Mouse (Mus musculus): ENCODE data around the gene Wbp4.
"Not testable (repeated sequence)": the region's sequence is repeated elsewhere in the genome, so short reads cannot be mapped to it uniquely, and the experiment has no call there.

The Wbp4 gene

DNA sequence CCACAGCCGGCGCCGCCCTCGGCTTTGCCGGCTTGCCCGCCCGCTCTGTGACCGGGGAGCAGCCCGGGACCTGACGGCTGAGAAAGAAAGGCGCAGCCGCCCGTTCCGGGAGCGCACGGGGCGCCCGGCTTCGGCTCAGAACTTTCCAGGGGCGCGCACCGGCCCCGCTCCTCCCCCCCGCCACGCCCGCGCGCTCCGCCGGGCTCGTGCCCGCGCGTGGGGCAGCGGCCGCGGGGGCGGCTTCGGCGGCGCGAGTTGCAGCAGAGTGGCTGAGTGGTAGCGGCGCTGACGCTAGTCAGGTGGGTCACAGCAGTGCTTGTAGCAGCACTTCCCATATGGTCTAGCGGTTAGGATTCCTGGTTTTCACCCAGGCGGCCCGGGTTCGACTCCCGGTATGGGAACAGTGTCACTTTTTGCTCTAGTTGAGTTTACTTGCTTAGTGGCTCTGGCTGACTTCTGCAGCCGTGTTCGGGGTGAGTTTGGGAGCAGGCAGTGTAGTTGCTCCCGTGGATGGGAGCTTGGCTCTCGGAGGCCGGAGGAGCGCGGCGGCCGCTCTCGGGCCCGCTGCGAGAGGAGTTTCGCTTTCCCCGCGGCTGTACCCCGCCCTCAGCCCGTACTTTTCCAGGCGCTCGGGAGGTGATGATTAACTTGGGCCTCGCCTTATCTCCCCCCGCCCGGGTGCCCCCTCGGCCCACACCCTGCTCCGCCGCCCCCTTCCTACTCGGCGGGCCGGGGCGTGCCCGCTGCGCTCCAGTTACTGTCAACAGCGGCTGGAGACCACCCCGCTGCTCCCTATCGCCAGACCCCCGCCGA is at the start of gene Wbp4:
Gene Wbp4, minus strand, starts transcription at position 182 of the 813 bp plus-strand sequence.
- DNase-seq (ENCODE audit: low spot score in 2 of 2), result peak; percentile 92 to 97

DNA sequence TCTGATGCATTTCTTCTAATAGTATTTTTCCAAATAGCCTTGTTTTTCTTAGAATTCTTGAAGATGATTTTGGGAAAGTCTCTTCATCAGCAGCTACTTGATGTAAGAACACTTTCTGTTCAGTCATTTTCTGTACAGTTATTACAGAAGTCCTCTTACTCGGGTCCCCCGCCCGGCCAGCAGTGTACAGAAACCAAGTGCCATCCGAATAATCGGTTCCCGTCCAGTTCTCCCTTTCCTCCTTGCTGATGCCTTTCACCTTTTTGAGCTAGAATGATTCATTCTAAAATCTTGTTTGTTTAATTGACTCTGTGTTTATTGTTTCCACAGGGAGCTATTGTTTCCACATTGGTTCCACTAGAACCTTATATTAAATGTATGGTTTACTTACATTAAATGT is 49.4 kb upstream of the Wbp4 start:
- no peak for DNase-seq (ENCODE audit: low spot score in 2 of 2)

DNA sequence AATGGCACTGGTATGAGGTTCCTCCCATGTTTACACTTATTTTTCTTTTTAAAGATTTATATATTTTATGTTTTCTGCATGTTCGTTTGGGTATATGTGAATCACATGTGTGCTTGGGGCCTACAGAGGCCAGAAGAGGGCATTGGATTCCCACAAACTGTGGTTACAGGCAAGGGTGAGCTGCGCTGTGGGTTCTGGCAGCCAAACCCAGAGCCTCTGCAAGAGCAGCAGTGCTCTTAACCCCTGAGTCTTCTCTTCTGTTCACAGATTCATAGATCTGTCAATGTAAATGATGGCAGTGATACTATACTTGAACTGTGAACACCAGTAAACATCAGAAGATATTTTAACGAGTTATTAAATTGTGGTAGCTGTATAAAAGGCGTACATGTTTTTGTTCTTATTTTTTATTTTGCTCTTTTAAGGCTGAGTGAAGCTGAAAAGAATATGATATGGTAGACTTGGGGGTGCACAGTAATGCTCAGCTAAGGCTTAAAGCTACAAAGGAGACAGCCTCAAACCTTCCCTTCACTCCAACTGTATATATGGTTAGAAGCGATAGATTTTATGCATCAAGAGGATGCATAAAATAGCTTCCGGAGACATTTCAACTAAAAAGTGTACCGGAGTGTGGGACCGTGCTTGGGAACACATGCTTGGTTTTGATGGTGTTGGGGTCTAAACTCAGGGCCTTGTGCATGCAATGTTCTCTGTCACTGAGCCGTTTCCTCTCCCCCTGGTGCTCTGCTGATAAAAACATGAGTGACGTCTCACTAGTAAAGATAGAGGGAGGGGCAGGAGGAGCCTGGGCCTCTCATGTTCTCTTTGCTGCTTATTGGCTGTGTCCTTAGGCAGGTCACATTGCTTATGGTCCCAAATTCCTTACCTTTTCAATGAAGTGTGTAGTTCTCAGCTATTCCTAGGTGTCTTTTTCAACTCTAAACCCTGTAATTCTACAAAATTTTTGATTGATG is 48.5 kb upstream of the Wbp4 start:
- DNase-seq (ENCODE audit: low spot score in 2 of 2), result no peak

DNA sequence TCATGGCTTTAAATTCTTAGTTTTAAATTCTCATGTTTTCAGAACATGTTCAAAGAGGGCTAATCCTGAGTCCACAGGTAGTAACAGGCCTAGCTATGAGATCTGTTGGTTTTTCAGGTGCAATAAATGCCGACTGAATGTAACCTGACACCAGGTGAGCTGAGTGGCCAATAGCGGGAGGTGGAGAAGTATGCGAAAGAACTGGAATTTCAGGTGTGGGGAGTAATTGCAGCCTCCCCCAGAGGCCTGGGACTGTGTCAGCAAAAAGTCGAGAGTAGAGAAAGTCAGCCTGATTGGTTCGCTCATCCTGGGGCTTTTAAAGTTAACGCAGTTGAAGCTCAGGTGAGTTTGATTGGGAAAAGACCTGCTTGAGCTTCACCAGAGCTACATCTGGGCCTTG is 46.4 kb upstream of the Wbp4 start:
- DNase-seq (ENCODE audit: low spot score in 2 of 2), result no peak

DNA sequence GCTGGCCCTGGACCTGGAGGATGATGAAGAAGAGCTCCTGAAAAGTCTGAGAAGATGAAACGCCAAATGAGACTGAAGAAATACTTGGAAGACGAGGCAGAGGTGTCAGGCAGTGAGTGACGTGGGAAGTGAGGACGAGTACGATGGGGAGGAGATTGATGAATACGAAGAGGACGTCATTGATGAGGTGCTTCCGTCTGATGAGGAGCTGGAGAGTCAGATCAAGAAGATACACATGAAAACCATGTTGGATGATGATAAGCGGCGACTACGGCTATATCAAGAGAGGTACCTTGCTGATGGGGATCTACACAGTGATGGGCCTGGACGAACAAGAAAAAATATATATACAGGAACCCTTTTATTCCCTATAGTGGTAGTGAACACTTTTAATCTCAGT is 44.8 kb upstream of the Wbp4 start:
- DNase-seq (ENCODE audit: low spot score in 2 of 2), result not testable (repeated sequence)

DNA sequence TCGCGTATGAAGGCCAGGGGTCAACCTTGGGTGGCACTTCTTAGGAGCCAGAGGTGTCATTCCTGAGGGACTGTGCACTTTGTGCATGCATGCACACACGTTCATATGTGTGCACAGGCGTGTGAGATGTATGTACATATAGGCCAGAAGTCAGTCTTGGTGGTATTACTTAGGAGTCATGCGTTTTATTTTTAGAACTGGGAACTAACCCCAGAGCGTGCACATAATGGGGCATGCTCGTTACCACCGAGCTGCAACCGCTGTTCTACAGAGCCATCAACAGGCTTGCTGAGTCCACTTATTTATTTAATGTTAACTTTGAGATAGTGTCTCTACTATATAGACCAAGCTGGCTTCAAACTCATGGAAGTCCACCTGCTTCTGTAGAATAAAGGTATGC is 41.1 kb upstream of the Wbp4 start:
- DNase-seq (ENCODE audit: low spot score in 2 of 2), result no peak

DNA sequence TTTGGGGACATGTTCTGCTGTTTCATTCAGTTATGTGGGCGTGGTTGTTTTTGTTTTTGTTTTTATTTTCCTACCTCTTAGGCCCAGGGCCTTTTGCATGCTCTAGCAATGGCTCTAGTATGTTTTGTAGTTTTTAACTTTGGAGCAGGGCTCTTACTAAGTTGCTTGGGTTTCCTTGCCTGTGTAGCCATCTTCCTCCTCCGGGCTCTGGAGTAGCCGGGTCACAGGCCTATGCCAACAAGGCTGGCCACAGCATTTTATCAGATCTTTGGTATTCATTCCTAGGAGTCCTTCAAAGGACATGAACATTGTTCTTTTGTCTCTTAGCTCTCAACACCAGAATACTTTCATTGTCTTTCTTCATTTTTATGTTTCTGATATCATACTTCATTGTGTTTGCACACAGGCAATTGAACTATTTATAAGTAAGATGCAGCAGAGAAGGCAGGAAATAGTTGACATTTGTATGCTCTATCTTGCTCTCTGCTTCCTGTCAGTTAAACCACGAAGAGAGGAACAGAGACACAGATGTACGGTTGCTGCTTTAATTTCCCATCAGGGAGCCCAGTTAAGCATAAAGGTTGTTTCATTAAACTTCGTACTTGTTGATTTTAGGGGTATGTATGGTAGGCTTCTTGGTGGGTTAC is 40.3 kb upstream of the Wbp4 start:
- no peak for DNase-seq (ENCODE audit: low spot score in 2 of 2)

DNA sequence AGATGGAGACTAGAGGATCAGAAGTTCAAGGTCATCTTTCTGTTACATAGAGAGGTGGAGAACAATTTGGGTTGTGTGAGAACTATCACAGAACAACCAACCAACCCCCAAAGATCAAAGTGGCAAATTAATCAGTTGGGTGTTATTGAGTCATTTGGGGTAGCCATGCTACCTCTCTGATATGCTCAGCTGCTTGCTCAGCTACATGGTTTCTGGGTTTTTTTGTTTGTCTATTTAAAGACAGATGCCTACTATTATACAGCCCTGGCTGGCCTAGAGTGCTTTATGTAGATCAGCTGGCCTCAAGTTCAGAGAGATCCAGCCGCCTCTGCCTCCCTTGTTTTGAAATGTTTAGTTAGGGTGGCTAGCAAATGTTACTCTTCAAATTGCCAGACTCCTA is 39.7 kb upstream of the Wbp4 start:
- DNase-seq (ENCODE audit: low spot score in 2 of 2), result no peak

DNA sequence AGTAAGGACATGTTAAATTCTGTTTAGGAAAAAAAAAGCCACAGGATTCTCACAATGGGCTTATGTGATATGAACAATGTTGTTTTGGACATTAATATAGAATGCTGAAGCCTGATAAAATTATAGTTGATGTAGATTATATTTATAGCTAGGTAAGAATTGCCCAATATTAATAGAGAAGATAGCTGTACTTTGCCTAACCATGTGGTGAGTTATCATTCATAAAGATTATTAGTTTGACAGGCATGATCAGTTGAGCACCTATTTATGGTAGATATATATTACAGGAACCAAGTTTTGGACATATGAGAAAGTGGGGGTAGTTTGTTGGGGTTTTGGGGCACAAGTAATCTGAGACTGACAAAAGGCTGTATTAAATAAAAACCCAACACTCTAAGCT is 39.3 kb upstream of the Wbp4 start:
- DNase-seq (ENCODE audit: low spot score in 2 of 2), result no peak

DNA sequence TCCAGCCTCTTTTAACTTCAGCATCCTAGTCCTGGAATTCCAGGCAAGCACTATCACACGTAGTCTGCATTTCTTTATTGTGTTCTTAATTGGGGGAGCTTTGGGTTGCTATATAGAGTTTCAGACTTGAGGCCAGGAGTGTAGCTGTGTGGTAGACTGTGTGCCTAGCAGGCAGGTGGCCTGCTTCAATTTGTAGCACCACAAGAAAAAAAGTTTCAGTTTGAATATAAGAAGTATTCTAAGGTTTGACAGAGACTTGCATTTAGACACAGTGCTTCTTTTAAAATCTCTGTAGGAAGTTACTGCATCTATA is 38.3 kb upstream of the Wbp4 start:
- DNase-seq (ENCODE audit: low spot score in 2 of 2), result no peak

DNA sequence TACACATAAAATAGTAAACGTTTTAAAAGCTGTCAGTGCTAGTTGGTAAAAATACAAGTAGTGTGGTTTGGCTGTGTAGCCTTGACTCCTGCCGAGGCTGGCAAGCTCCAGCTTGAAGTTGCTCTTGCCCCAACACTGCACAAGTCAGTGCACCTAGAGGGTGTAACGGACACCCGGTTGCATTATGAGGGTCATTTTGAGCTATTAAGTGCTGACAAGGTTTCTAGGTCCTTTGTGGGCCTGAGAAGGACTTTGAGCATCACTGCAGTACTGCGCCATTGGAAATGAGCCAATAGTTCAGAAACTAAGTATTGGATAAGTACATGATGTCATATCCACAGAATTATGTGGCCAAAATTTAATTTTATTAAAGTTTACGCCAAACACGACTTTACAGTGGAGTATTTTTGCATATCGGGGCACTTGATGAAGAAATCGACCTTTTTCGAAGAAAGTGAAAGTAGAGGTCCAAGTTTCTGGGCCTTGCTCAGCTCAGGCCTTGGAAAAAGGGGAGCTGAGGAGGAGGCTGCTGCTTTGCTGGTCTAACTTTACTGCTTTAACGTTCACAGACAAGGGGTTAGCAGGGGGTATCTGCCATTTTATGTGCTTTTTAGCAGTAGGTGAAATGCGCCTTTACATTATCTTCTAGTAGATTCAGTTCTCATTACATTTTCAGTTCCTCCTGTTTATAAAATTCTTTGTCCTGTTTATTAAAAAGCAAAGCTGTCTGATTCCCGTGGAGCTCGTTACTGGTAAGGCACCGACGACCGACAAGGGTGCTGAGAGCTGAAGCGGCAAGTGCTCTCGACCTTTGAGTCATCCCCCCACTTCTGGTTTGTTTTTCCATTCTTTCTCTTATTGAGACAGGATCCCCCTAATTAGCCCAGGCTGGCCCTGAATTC is 37.7 kb upstream of the Wbp4 start:
- DNase-seq (ENCODE audit: low spot score in 2 of 2), result no peak

DNA sequence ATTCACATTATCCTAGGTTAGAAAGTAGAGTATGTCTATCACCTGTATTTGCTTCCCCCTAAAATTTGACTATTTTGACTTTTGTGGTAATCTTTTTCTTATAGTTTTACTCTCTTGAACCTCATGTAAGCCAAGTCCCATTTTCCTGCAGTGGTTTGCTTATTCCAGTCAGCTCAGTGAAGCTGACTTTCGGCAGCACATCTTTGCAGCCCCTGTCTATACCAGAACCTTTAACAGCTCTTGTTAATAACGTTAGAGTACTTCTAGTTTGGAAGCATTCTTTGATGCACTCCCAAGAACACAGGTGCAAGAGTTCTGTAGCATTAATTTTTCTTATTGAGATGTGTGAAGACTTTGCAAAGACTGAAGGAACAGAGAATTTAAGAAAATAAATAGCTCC is 36.8 kb upstream of the Wbp4 start:
- no peak for DNase-seq (ENCODE audit: low spot score in 2 of 2)

DNA sequence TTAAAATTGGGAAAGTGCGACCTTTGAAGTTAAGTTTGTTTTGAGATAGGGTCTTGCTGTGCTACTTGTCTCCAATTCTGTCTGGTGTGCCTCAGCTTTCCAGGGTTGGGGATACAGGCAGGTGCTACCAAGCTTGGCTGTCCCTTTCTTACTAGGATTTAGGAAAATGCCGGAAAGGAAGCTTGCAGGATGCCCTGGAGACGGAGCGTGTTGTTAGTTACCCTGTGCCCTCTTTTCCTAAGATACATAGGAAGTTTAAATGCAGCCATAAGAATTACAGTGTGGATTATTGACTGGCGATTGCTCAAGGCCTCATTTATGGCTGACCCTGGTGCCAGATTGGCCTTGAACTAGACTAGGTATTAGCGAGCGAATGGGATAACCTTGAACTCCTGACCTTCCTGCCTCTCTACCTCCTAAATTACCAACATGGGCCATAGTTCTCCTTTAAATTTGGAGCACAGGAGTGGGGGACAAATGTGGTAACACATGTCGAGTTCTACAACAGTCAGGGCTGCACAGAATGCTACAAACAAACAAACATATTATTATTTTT is 35.9 kb upstream of the Wbp4 start:
- no peak for DNase-seq (ENCODE audit: low spot score in 2 of 2)

DNA sequence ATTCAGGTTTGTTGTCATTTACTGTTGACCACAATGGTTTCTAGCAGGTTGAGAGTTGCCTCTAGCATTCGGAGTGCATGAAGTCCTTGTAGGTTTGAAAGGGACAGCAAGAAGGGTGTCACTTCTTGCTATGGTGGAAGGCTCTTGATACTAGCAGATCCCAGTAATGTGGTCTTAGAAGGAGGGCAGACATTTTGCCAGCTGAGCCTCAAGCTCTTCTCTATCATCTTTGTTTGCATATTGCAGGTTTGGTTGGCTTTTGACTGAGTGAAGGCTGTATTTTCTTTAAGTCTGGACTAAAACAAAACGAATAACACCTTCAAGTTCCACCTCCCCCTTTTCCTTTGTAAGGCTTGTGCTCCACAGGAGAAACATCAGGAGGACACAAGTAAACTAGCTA is 35.4 kb upstream of the Wbp4 start:
- DNase-seq (ENCODE audit: low spot score in 2 of 2), result no peak

DNA sequence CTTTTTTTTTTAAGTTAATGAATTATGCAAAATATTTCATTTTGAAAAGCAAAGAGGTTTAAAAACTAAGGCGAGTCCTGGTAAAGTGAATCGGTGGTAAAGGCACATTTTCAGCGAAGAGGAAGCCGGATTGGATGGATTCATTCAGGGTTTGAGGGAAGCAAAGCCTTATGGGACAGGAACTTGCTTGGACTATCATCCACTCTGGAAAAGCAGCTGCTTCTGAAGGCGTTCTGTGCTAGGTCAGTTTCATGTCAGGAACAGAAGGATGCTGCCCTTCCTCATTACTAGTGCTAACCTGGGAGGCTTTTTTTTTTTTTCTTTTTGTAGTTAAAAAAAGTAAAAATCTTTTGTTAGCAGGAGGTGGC is 34.9 kb upstream of the Wbp4 start:
- DNase-seq (ENCODE audit: low spot score in 2 of 2), result no peak

DNA sequence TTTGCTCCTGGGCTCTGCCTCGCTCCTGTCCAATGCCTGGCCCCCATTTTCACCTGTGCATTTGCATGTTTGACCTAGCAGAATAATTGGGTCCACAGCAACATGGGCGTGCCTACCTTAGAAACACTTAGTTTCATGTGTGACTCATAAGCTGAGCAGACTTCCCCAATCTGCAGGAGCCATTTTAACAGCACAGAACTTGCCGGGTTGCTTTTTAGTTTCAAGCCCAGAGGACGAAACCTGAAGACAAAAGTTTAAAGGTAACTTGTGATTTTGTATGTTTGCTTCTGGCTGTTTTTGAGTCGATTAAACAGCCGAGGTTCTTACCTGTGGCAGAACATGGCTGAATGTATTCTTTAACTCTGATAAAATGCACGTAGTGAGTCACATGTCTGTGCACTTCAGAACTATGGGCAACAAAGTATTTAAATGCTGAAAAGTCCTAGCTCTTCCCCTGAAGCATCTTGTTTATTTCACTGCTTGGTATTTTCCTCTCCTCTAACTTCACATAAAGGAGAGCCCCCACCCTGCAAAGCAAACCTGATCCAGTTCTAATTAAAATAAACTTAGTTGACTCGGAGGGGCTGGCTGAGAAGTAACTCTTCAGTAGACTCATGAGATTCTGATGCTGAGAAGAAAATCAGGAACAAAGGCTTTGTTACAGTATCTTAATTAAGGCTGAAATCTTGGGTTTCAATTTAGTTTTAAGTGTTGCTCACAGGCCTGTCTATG is 34.4 kb upstream of the Wbp4 start:
- DNase-seq (ENCODE audit: low spot score in 2 of 2), result no peak

DNA sequence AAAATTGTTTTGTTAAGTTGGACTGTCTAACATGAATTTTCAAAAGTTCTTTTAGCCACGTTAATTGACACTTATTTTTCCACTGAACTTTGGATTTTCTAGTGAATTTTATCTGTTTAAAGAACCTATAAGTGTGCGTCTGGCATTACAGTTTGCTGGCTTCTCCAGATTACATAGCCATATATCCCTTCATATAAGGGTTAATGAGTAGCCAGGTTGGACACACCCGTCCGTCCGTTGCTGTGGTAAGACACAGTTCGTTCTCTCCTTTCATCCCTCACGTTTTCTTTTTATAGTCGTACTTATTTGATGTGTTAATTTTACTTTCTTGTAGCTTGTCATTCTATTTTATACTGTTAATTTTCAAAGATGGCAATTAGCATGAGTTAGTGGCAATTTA is 33.8 kb upstream of the Wbp4 start:
- no peak for DNase-seq (ENCODE audit: low spot score in 2 of 2)

DNA sequence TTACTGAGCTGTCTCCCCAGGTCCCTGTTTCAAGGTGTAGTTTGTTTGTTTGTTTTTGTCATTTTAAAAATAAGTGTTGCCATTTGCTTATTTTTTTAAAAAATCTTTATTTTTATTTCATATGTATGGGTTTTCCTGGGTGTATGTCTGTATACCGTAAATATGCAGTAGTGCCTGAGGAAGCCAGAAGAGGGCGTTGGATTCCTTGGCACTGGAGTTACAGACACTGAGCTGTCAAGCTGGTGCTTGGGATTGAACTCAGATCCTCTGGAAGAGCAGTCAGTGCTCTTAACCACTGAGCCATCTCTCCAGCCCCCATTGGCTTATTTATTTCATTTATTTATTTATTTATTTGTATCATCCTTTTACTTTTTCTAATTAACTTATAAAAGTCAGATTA is 32.6 kb upstream of the Wbp4 start:
- no peak for DNase-seq (ENCODE audit: low spot score in 2 of 2)

DNA sequence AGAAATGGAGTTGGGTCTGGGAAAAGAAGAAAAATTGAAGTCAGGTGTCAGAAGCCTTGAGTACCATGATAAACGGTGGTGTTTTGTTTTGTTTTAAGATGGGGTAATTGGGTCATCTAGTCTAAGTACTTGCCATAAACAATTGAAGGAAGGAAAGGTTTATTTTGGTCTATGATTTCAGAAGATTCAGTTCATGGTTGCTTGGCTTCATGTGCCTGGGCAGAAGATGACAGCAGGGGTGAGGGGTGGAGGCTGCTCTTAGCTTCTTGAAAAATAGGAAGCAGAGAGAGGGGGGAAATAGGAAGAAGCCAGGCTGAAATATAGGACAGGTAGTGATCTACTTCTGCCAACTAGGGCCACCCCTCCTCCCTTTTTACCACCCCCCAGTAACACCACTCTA is 30.2 kb upstream of the Wbp4 start:
- DNase-seq (ENCODE audit: low spot score in 2 of 2), result no peak

DNA sequence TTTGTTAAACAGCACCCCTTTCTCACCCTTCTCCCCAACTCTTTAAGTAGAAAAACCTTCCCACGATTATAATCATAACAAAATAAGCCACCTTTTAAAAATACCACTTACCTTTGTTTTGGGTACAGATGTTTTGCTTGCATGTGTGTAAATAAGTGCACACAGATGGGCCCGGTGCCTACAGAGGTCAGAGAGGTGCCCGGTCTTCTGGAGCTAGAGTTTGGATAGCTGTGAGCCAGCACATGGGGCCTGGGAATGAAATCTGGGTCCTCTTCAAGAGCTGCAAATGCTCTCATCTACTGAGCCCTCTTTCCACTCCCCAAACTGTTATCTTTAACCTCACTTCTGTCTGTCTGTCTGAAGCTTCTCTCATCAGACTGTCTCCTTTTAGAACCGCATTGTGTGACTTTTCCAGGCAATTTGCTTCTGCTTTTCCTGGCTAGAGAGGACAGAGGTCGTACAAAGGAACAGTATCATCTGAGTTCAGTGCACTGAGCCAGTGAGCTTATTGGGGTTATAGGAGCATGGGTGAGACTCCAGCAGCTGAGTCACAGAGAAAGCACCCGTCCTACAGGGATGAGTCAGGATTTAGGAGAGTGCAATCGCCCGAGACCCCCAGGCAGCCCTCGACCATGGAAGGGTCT is 27.5 kb upstream of the Wbp4 start:
- DNase-seq (ENCODE audit: low spot score in 2 of 2), result no peak
